Mouse (Mus musculus): ENCODE results near the gene Capns2. TPM values are rescaled to one million over a fixed set of nuclear protein-coding genes. Genes with fewer than 3 reads are reported as not detected.

Gene Capns2
- 0.18 TPM in 1 of 2 replicates, not detected in the other for polyA plus RNA-seq (2012; ENCODE audit: insufficient read depth, low replicate concordance)

GRCm38 (mm10) chr8:92901107-92901506, at the start of gene Capns2:
Capns2 (plus strand) TSS chr8:92901407.
- Histone ChIP-seq H3K36me3 (replicated peaks; ENCODE audit: low read length) (no peaks in the 10 kb centered on the region), H3K27me3 (replicated peaks) (no peaks in the 10 kb centered on the region), H3K9me3 (peaks cover 15% of the 10 kb centered on the region), H3K4me1 (no peaks in the 10 kb centered on the region), H3K4me3 (replicated peaks) (no peak within 1 kb of the TSS)
- TF ChIP-seq GATA1 (IDR thresholded peaks at IDR 0.05; ENCODE audit: borderline replicate concordance, low read length) (no peak), FLI1 (IDR thresholded peaks at IDR 0.05; ENCODE audit: low read length) (no peak)

- H3K4me3 ChIP-seq (replicated peaks), result no peak overlapping the region
- TF ChIP-seq GATA1 (IDR thresholded peaks at IDR 0.05; ENCODE audit: borderline replicate concordance, low read length), result no peak
- TF ChIP-seq FLI1 (IDR thresholded peaks at IDR 0.05; ENCODE audit: low read length), result no peak
- peaks cover 7% of the 10 kb centered on the region; the same call in 1 of the 2 replicates for H3K9me3 ChIP-seq
- peaks cover 21% of the 10 kb centered on the region for H3K4me1 ChIP-seq
- peaks cover 31% of the 10 kb centered on the region for H3K27me3 ChIP-seq (replicated peaks)
- no peaks in the 10 kb centered on the region for H3K36me3 ChIP-seq (replicated peaks; ENCODE audit: low read length)
These were observed 47.8 kb upstream of the Capns2 start for GRCm38 (mm10) chr8:92853188-92853983.

GRCm38 (mm10) chr8:92854673-92855072, 46.5 kb upstream of the Capns2 start:
- no peak for TF ChIP-seq GATA1 (IDR thresholded peaks at IDR 0.05; ENCODE audit: borderline replicate concordance, low read length)
- TF ChIP-seq FLI1 (IDR thresholded peaks at IDR 0.05; ENCODE audit: low read length), result no peak

GRCm38 (mm10) chr8:92855171-92855894, 45.9 kb upstream of the Capns2 start, which contains the start of gene Lpcat2:
Lpcat2 (plus strand) TSS chr8:92855339.
- peaks cover 21% of the 10 kb centered on the region for H3K4me1 ChIP-seq
- peaks cover 7% of the 10 kb centered on the region; the same call in 1 of the 2 replicates for H3K9me3 ChIP-seq
- no peak for TF ChIP-seq GATA1 (IDR thresholded peaks at IDR 0.05; ENCODE audit: borderline replicate concordance, low read length)
- peaks cover 29% of the 10 kb centered on the region for H3K27me3 ChIP-seq (replicated peaks)
- H3K4me3 ChIP-seq (replicated peaks), result peak within 1 kb of the TSS; percentile 89
- H3K36me3 ChIP-seq (replicated peaks; ENCODE audit: low read length), result no peaks in the 10 kb centered on the region

More at GRCm38 (mm10) chr8:92854673-92855072, 46.5 kb upstream of the Capns2 start:
- H3K9me3 ChIP-seq, result peaks cover 7% of the 10 kb centered on the region; the same call in 1 of the 2 replicates
- H3K36me3 ChIP-seq (replicated peaks; ENCODE audit: low read length), result no peaks in the 10 kb centered on the region
- H3K4me1 ChIP-seq, result peaks cover 21% of the 10 kb centered on the region
- H3K4me3 ChIP-seq (replicated peaks), result peak overlapping the region; percentile 54
- peaks cover 31% of the 10 kb centered on the region for H3K27me3 ChIP-seq (replicated peaks)

- no peak overlapping the region for H3K4me3 ChIP-seq (replicated peaks)
- H3K27me3 ChIP-seq (replicated peaks), result peaks cover 29% of the 10 kb centered on the region
- peaks cover 21% of the 10 kb centered on the region for H3K4me1 ChIP-seq
- peaks cover 7% of the 10 kb centered on the region; the same call in 1 of the 2 replicates for H3K9me3 ChIP-seq
- no peaks in the 10 kb centered on the region for H3K36me3 ChIP-seq (replicated peaks; ENCODE audit: low read length)
- no peak for TF ChIP-seq FLI1 (IDR thresholded peaks at IDR 0.05; ENCODE audit: low read length)
These were observed 44.8 kb upstream of the Capns2 start for GRCm38 (mm10) chr8:92856273-92856986.

DNA sequence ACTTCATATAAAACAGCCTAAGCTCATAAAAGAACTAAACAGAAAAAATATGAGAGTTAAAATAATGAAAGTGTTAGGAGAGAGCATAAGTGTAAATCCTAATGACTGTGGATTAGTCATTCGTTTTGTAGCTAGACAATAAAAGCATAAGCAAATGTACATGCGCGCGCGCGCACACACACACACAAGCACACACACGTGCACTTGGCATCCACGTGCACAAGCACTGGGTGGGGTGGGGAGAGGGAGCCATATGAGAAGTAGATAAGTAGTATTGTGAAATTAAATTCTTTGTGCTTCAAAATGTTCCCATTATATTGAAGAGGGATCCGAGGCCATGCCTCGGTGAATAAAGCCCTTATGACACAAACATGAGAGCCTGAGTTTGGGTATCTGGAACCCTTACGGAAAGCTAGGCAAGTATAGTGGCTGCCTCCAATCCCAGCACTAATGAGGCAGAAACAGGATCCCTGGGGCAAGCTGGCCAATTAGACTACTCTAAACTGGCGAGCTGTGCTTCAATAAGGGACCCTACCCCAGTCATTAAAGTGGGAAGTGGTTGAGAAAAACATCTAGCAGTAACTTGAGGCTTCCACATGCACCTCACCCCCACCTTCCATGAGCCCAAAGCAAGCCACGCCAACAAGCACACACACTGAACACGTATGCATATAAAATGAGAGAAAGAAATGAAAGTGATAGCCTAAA, 42.6 kb upstream of the Capns2 start:
- no peak overlapping the region for H3K4me3 ChIP-seq (replicated peaks)
- H3K27me3 ChIP-seq (replicated peaks), result peaks cover 22% of the 10 kb centered on the region
- no peak for TF ChIP-seq GATA1 (IDR thresholded peaks at IDR 0.05; ENCODE audit: borderline replicate concordance, low read length)
- TF ChIP-seq FLI1 (IDR thresholded peaks at IDR 0.05; ENCODE audit: low read length), result no peak
- H3K36me3 ChIP-seq (replicated peaks; ENCODE audit: low read length), result no peaks in the 10 kb centered on the region
- peaks cover 12% of the 10 kb centered on the region for H3K4me1 ChIP-seq
- peaks cover 7% of the 10 kb centered on the region; the same call in 1 of the 2 replicates for H3K9me3 ChIP-seq

DNA sequence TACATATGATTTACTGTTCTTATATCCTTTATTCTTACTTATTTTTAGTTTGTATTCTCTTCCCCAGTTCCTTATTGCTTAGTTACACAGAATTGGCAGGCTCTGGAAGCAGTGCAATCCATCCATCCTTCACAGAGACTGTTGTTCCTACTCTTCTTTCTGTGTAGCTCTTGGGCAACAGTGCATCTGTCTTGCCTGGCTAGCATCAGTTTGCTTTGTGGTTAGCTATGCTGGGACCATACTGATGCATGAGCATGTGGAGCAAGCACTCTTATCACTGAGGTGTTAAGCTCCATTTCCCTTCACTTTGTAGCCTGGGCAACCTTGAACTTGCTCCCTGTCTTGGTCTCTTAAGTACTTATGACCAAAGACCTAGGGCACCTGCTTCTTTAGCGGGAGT, 39.2 kb upstream of the Capns2 start:
- no peaks in the 10 kb centered on the region for H3K4me1 ChIP-seq
- TF ChIP-seq FLI1 (IDR thresholded peaks at IDR 0.05; ENCODE audit: low read length) (no peak), GATA1 (IDR thresholded peaks at IDR 0.05; ENCODE audit: borderline replicate concordance, low read length) (no peak)
- H3K4me3 ChIP-seq (replicated peaks), result no peak overlapping the region
- H3K9me3 ChIP-seq, result no peaks in the 10 kb centered on the region
- H3K27me3 ChIP-seq (replicated peaks), result no peaks in the 10 kb centered on the region
- no peaks in the 10 kb centered on the region for H3K36me3 ChIP-seq (replicated peaks; ENCODE audit: low read length)

DNA sequence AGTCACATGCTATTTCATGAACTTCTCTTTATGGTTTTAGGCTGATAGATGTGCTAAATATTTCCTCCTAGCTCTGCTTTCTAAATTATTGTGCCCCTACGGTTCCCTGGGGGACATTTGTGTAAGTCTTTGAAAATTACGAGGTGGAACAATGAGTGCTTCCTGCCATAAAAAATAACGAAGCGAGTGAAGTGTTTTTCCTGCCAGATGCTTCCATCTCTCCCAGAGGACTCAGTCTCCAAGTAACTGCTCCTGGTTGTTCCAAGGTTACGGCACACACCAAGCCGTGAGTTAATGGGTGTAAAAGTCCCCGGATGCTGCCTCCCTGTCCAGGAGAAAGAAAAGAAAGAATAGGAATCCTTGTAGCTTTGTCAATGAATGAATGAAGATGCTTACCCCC, 30.9 kb upstream of the Capns2 start:
- Histone ChIP-seq H3K36me3 (replicated peaks; ENCODE audit: low read length) (no peaks in the 10 kb centered on the region), H3K27me3 (replicated peaks) (no peaks in the 10 kb centered on the region), H3K9me3 (no peaks in the 10 kb centered on the region), H3K4me1 (no peaks in the 10 kb centered on the region), H3K4me3 (replicated peaks) (no peak overlapping the region)
- TF ChIP-seq FLI1 (IDR thresholded peaks at IDR 0.05; ENCODE audit: low read length), result no peak
- no peak for TF ChIP-seq GATA1 (IDR thresholded peaks at IDR 0.05; ENCODE audit: borderline replicate concordance, low read length)

All from megakaryocyte, embryonic 14.5 days (primary cell).